Mouse (Mus musculus): ENCODE measurements at regions not wholly inside any gene's neighbourhood (a gene's known extent, or its start where the extent isn't known, plus 50 kb on each side); places are given as distances from the start of the nearest gene placed in this dataset.

GRCm38 (mm10) chr17:47115141-47115540 lies 104.8 kb upstream of the Ubr2 start:
- H3K27ac ChIP-seq = no peak overlapping the region
- 80% methylated on average over 5 of the region's 5 CpGs for whole genome bisulfite sequencing
- H3K9me3 ChIP-seq (ENCODE audit: low read length) = no peaks in the 10 kb centered on the region
- no peaks in the 10 kb centered on the region for H3K4me1 ChIP-seq (ENCODE audit: insufficient read depth, low read length)
- no peak for ATAC-seq
- no peak for DNase-seq (ENCODE audit: low spot score)
- TF ChIP-seq CTCF (IDR thresholded peaks at IDR 0.05; ENCODE audit: low read depth) = no peak
- no peaks in the 10 kb centered on the region for H3K36me3 ChIP-seq (ENCODE audit: insufficient read depth, low read length)
- no peak overlapping the region for H3K9ac ChIP-seq (replicated peaks; ENCODE audit: low read length)
- H3K4me3 ChIP-seq (ENCODE audit: low read length) = no peak overlapping the region
- H3K27me3 ChIP-seq (ENCODE audit: insufficient read depth, low read length) = no peaks in the 10 kb centered on the region
- H3K4me2 ChIP-seq (ENCODE audit: low read depth, low read length) = no peak overlapping the region

- H3K9ac ChIP-seq (replicated peaks; ENCODE audit: low read length) = no peak overlapping the region
- H3K4me3 ChIP-seq (ENCODE audit: low read length) = no peak overlapping the region
- ATAC-seq (no peak), DNase-seq (ENCODE audit: low spot score) (no peak)
- no peaks in the 10 kb centered on the region for H3K27me3 ChIP-seq (ENCODE audit: insufficient read depth, low read length)
- H3K9me3 ChIP-seq (ENCODE audit: low read length) = no peaks in the 10 kb centered on the region
- WGBS = 79% methylated on average over 7 of the region's 7 CpGs
- no peak overlapping the region for H3K4me2 ChIP-seq (ENCODE audit: low read depth, low read length)
- TF ChIP-seq CTCF (IDR thresholded peaks at IDR 0.05; ENCODE audit: low read depth) = no peak
- no peaks in the 10 kb centered on the region for H3K36me3 ChIP-seq (ENCODE audit: insufficient read depth, low read length)
- H3K4me1 ChIP-seq (ENCODE audit: insufficient read depth, low read length) = no peaks in the 10 kb centered on the region
- no peak overlapping the region for H3K27ac ChIP-seq
Observed at GRCm38 (mm10) chr17:47114736-47115135, 104.4 kb upstream of the Ubr2 start.

- Histone ChIP-seq H3K4me3 (ENCODE audit: low read length) (no peak overlapping the region), H3K4me2 (ENCODE audit: low read depth, low read length) (no peak overlapping the region), H3K27me3 (ENCODE audit: insufficient read depth, low read length) (no peaks in the 10 kb centered on the region), H3K36me3 (ENCODE audit: insufficient read depth, low read length) (no peaks in the 10 kb centered on the region), H3K9me3 (ENCODE audit: low read length) (no peaks in the 10 kb centered on the region), H3K27ac (no peak overlapping the region), H3K4me1 (ENCODE audit: insufficient read depth, low read length) (no peaks in the 10 kb centered on the region), H3K9ac (replicated peaks; ENCODE audit: low read length) (no peak overlapping the region)
- DNase-seq (ENCODE audit: low spot score) = no peak
- ATAC-seq = no peak
- TF ChIP-seq CTCF (IDR thresholded peaks at IDR 0.05; ENCODE audit: low read depth) = no peak
- 88% methylated on average over 16 of the region's 16 CpGs for WGBS
Observed at GRCm38 (mm10) chr17:47112556-47113225, 102.3 kb upstream of the Ubr2 start.

- no peaks in the 10 kb centered on the region for H3K4me1 ChIP-seq (ENCODE audit: insufficient read depth, low read length)
- DNase-seq (ENCODE audit: low spot score) (no peak), ATAC-seq (no peak)
- no peak overlapping the region for H3K4me3 ChIP-seq (ENCODE audit: low read length)
- H3K9me3 ChIP-seq (ENCODE audit: low read length) = no peaks in the 10 kb centered on the region
- WGBS = 68% methylated on average over 4 of the region's 4 CpGs
- H3K4me2 ChIP-seq (ENCODE audit: low read depth, low read length) = no peak overlapping the region
- no peak overlapping the region for H3K27ac ChIP-seq
- H3K27me3 ChIP-seq (ENCODE audit: insufficient read depth, low read length) = no peaks in the 10 kb centered on the region
- TF ChIP-seq CTCF (IDR thresholded peaks at IDR 0.05; ENCODE audit: low read depth) = no peak
- no peaks in the 10 kb centered on the region for H3K36me3 ChIP-seq (ENCODE audit: insufficient read depth, low read length)
- H3K9ac ChIP-seq (replicated peaks; ENCODE audit: low read length) = no peak overlapping the region
Observed at GRCm38 (mm10) chr17:47110836-47111235, 100.5 kb upstream of the Ubr2 start.

GRCm38 (mm10) chr17:47104328-47104727 lies 94.0 kb upstream of the Ubr2 start:
- no peak overlapping the region for H3K9ac ChIP-seq (replicated peaks; ENCODE audit: low read length)
- H3K4me3 ChIP-seq (ENCODE audit: low read length) = no peak overlapping the region
- TF ChIP-seq CTCF (IDR thresholded peaks at IDR 0.05; ENCODE audit: low read depth) = no peak
- no peak for ATAC-seq
- DNase-seq (ENCODE audit: low spot score) = no peak
- H3K4me1 ChIP-seq (ENCODE audit: insufficient read depth, low read length) = no peaks in the 10 kb centered on the region
- no peaks in the 10 kb centered on the region for H3K36me3 ChIP-seq (ENCODE audit: insufficient read depth, low read length)
- no peak overlapping the region for H3K4me2 ChIP-seq (ENCODE audit: low read depth, low read length)
- H3K27me3 ChIP-seq (ENCODE audit: insufficient read depth, low read length) = no peaks in the 10 kb centered on the region
- H3K27ac ChIP-seq = no peak overlapping the region
- WGBS = 86% methylated on average over 4 of the region's 4 CpGs
- no peaks in the 10 kb centered on the region for H3K9me3 ChIP-seq (ENCODE audit: low read length)

GRCm38 (mm10) chr17:47095191-47095590 lies 84.8 kb upstream of the Ubr2 start:
- ATAC-seq = no peak
- H3K27ac ChIP-seq = no peak overlapping the region
- H3K9me3 ChIP-seq (ENCODE audit: low read length) = no peaks in the 10 kb centered on the region
- 74% methylated on average over 3 of the region's 3 CpGs for WGBS
- H3K36me3 ChIP-seq (ENCODE audit: insufficient read depth, low read length) = no peaks in the 10 kb centered on the region
- TF ChIP-seq CTCF (IDR thresholded peaks at IDR 0.05; ENCODE audit: low read depth) = no peak
- H3K27me3 ChIP-seq (ENCODE audit: insufficient read depth, low read length) = no peaks in the 10 kb centered on the region
- no peak for DNase-seq (ENCODE audit: low spot score)
- no peak overlapping the region for H3K4me3 ChIP-seq (ENCODE audit: low read length)
- no peak overlapping the region for H3K9ac ChIP-seq (replicated peaks; ENCODE audit: low read length)
- H3K4me2 ChIP-seq (ENCODE audit: low read depth, low read length) = no peak overlapping the region
- no peaks in the 10 kb centered on the region for H3K4me1 ChIP-seq (ENCODE audit: insufficient read depth, low read length)

GRCm38 (mm10) chr17:47092076-47092475 lies 81.7 kb upstream of the Ubr2 start:
- Histone ChIP-seq H3K36me3 (ENCODE audit: insufficient read depth, low read length) (no peaks in the 10 kb centered on the region), H3K27me3 (ENCODE audit: insufficient read depth, low read length) (no peaks in the 10 kb centered on the region), H3K9ac (replicated peaks; ENCODE audit: low read length) (no peak overlapping the region), H3K4me2 (ENCODE audit: low read depth, low read length) (no peak overlapping the region), H3K4me3 (ENCODE audit: low read length) (no peak overlapping the region), H3K9me3 (ENCODE audit: low read length) (peaks cover 3% of the 10 kb centered on the region; the same call in 1 of the 2 replicates), H3K4me1 (ENCODE audit: insufficient read depth, low read length) (no peaks in the 10 kb centered on the region), H3K27ac (no peak overlapping the region)
- TF ChIP-seq CTCF (IDR thresholded peaks at IDR 0.05; ENCODE audit: low read depth) = no peak
- 83% methylated on average over 9 of the region's 9 CpGs for WGBS
- no peak for ATAC-seq
- DNase-seq (ENCODE audit: low spot score) = no peak

All from hindbrain, postnatal 0 days (tissue).